Mouse (Mus musculus) layer of hippocampus, adult 9-11 months (tissue): ENCODE measurements around the gene Gsg1l.

Source experiments
- DNase-seq: peaks from one replicate; pipeline ENCODE4 v3.0.0; 2022

The Gsg1l gene

GRCm38 (mm10) chr7:125838078-125838742, 244.0 kb downstream of the Gsg1l start:
- DNase-seq: no peak

DNA sequence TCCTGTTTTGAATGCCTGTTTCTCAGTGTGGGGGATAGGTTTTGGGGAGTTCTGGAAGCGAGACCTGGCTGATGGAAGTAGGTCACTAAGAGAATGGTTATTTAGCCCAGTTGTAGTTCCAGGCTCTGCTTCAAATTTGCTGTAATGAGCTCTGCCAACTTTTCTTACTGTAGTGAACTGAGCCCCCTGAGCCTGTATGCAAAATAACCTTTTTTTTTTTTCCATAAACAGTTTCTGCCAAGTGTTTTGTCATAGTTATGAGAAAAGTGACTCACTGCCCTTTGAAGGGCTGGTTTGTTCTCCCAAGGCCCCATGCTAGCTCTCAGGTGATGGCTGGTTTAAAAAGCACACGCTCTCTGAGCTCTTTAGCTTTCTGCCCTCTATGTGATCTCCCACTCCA, 248.7 kb downstream of the Gsg1l start:
- DNase-seq: no peak

DNA sequence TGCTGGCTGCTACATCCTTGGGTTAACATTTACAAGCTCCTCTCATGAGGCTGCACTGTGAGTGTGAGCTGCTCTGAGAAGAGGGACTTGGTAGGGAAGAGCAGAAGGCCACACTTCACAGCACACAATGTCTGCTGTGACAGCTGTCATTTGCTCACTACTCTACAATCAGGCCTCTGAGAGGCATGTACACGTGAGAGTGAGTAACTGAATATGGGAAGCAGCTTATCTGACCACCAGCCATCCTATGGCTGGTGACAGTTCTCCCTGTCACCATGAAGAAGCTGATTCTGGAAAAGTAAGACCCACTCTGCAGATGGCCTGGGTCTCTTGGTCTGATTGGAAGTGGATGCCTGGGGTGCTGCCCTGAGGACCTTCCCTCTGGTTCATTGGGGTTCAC, 249.4 kb downstream of the Gsg1l start:
- no peak for DNase-seq

GRCm38 (mm10) chr7:125829121-125829666, 253.0 kb downstream of the Gsg1l start:
- no peak for DNase-seq

- no peak for DNase-seq
These were observed 253.7 kb downstream of the Gsg1l start for GRCm38 (mm10) chr7:125828561-125828960.
